In the genomic region with DNA sequence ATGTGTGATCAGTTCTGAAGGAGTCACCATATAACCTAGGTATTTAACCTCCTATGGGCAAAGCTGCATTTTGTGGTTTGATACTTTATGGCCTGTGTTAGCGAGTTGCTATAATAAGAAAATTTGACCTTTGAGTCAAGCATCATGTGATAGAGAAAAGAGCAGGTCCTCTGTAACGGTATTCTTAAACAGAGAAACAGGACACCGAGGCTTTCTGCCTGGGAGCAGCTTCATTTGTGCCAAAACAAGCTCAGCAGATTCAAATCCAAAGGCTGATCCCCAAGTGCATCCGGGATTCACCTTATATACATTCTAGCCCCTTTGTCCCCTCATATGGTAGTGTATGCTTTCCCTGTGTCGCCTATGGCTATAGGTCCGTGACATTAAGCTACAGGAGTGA, we compare ENCODE assay signal across 28 mouse cellular contexts. TPM values are rescaled to one million over a fixed set of nuclear protein-coding genes. Genes with fewer than 3 reads are reported as not detected.
DNase-seq lines count a peak whose midpoint lies in the region; ATAC-seq and TF ChIP-seq lines count a peak whose summit lies in the region.
"Had no signal": no experiment of that assay in that cellular context is flagged by ENCODE, and none has a peak within 500 bp of the region (broad histone marks: within the 10 kb centered on the region; RNA-seq: fewer than 3 reads in every experiment).

No protein-coding gene starts in this region.

- H3K4me3 ChIP-seq in myocyte = no peak overlapping the region
- H3K4me3 ChIP-seq: embryonic facial prominence, embryonic 13.5 days; embryonic facial prominence, embryonic 15.5 days; erythroblast, embryonic 14.5 days; forebrain, embryonic 10.5 days; forebrain, embryonic 12.5 days had no signal

- H3ac ChIP-seq in myocyte (ENCODE audit: control insufficient read depth, insufficient read length) = no peak overlapping the region

- TF ChIP-seq POLR2A in myocyte (IDR thresholded peaks at IDR 0.05; ENCODE audit: insufficient read length, low read depth) = no peak

- H3K4me2 ChIP-seq in myocyte (ENCODE audit: low read depth) = peak overlapping the region; percentile 24
- H3K4me2 ChIP-seq: embryonic facial prominence, embryonic 13.5 days; embryonic facial prominence, embryonic 15.5 days; forebrain, embryonic 12.5 days had no signal

- no peak for ATAC-seq in megakaryocyte, adult 5-6 weeks (ENCODE audit: poor library complexity, severe bottlenecking)
- ATAC-seq: activated CD4-positive, CD25-positive, alpha-beta regulatory T cell, adult 4 months; CD4-positive, CD25-positive, alpha-beta regulatory T cell, adult 4 months; forebrain, embryonic 14.5 days; forebrain, embryonic 16.5 days; Patski had no signal

- intact Hi-C loops in gastrocnemius, postnatal 14 days (cut with DNase I; ENCODE audit: low total_unique reads) = no loop called here

- no peaks in the 10 kb centered on the region for H3K36me3 ChIP-seq in myocyte (ENCODE audit: control insufficient read depth, insufficient read depth)
- H3K36me3 ChIP-seq: embryonic facial prominence, embryonic 13.5 days; embryonic facial prominence, embryonic 15.5 days; forebrain, embryonic 10.5 days; forebrain, embryonic 12.5 days; G1E had no signal

- H3K79me2 ChIP-seq in myocyte (ENCODE audit: control insufficient read depth, insufficient read depth) = no peaks in the 10 kb centered on the region

- H3K27me3 ChIP-seq in myocyte (ENCODE audit: control insufficient read depth, insufficient read depth, insufficient read length) = no peaks in the 10 kb centered on the region
- H3K27me3 ChIP-seq: CH12.LX; embryonic facial prominence, embryonic 13.5 days; embryonic facial prominence, embryonic 15.5 days; forebrain, embryonic 12.5 days; Patski had no signal

- peak; percentile 69 for DNase-seq in gastrocnemius, adult 18-20 months (ENCODE audit: low spot score)
- no peak for DNase-seq in gastrocnemius, postnatal 14 days
- DNase-seq in gastrocnemius, adult 8-10 months (ENCODE audit: low spot score in 2 of 2) = peak; percentile 16 to 38
- DNase-seq in gastrocnemius, postnatal 10 days = no peak
- DNase-seq: adrenal gland, adult 8-10 months; adrenal gland, postnatal 14 days; B cell, adult 2 months; cerebellum, adult 11 months; cerebellum, adult 18-20 months; cerebellum, adult 8-10 months; cerebellum, adult 9-11 months; cerebellum, postnatal 14 days; cerebellum, postnatal 36 days; embryo, embryonic 11 days had no signal

TF ChIP-seq in myocyte, 11 proteins besides CTCF, POLR2A, EP300 and RAD21:
- TF ChIP-seq TCF3 (IDR thresholded peaks at IDR 0.05; ENCODE audit: insufficient read length, low read depth) (no peak), MYOG (IDR thresholded peaks at IDR 0.05; ENCODE audit: control insufficient read depth in 1 of 3, insufficient read depth in 1 of 3, insufficient read length in 2 of 3, low read depth in 2 of 3) (no peak), POLR2AphosphoS2 (IDR thresholded peaks at IDR 0.05; ENCODE audit: insufficient read length, low read depth) (no peak), TCF12 (IDR thresholded peaks at IDR 0.05; ENCODE audit: insufficient read depth, poor library complexity, severe bottlenecking) (no peak), E2F4 (IDR thresholded peaks at IDR 0.05; ENCODE audit: insufficient read depth) (no peak), SRF (IDR thresholded peaks at IDR 0.05; ENCODE audit: control insufficient read depth, insufficient read length, low read depth) (no peak), REST (IDR thresholded peaks at IDR 0.05; ENCODE audit: insufficient read depth, insufficient read length) (no peak), USF1 (IDR thresholded peaks at IDR 0.05; ENCODE audit: low read depth) (no peak), CEBPB (IDR thresholded peaks at IDR 0.05; ENCODE audit: insufficient read depth, poor library complexity, severe bottlenecking) (no peak), MYOD1 (IDR thresholded peaks at IDR 0.05; ENCODE audit: control insufficient read depth in 1 of 3, insufficient read length in 2 of 3, low read depth in 2 of 3) (no peak), MAX (IDR thresholded peaks at IDR 0.05; ENCODE audit: low read depth) (no peak)

RNA-seq across cellular contexts. Expression of a gene that starts 54.1 kb away (rescaled TPM):
- total RNA-seq in gastrocnemius, adult 18-20 months (2021) = 10 to 100 TPM; 54.3 to 62.2 TPM
- total RNA-seq in gastrocnemius, postnatal 14 days (2021) = 10 to 100 TPM; 24.3 to 35.9 TPM
- 10 to 100 TPM; 55.0 to 66.3 (median 62.7) TPM for total RNA-seq in gastrocnemius, adult 8-10 months (2022)
- 10 to 100 TPM; 25.6 to 38.3 TPM for total RNA-seq in gastrocnemius, postnatal 10 days (2021)
- 3.8 TPM for polyA plus RNA-seq in myocyte (2012; fragmentation: generic; extraction: Trizol)
- total RNA-seq in megakaryocyte, adult 5-6 weeks (2015) = 24.5 and 27.1 TPM in 2 replicates
- total RNA-seq in megakaryocyte, adult 5-6 weeks (2017) = 11.6 and 12.2 TPM in 2 replicates

Comparison
In these comparisons a context has a peak if more than half of its experiments do, and no peak if none do; other contexts are left out.
1. DNase-seq: peak in gastrocnemius, adult 18-20 months (single experiment) and gastrocnemius, adult 8-10 months (2 of 2); none in gastrocnemius, postnatal 14 days (single experiment) and gastrocnemius, postnatal 10 days (single experiment).